Mouse (Mus musculus) T-helper 17 cell (primary cell): ENCODE measurements at regions not wholly inside any gene's neighbourhood (a gene's known extent, or its start where the extent isn't known, plus 50 kb on each side); places are given as distances from the start of the nearest gene placed in this dataset.

Experiments used
- in situ Hi-C, 2 experiments: fragments of 300-600 bp; cut with MboI, MseI; formaldehyde crosslinking; loops; 1 replicate in 1 of 2; 2 replicates in 1 of 2; pipeline ENCODE4 v1.15.1; 2025; ENCODE audit warnings: high pct_unique_total_duplicates in 2 of 2

DNA sequence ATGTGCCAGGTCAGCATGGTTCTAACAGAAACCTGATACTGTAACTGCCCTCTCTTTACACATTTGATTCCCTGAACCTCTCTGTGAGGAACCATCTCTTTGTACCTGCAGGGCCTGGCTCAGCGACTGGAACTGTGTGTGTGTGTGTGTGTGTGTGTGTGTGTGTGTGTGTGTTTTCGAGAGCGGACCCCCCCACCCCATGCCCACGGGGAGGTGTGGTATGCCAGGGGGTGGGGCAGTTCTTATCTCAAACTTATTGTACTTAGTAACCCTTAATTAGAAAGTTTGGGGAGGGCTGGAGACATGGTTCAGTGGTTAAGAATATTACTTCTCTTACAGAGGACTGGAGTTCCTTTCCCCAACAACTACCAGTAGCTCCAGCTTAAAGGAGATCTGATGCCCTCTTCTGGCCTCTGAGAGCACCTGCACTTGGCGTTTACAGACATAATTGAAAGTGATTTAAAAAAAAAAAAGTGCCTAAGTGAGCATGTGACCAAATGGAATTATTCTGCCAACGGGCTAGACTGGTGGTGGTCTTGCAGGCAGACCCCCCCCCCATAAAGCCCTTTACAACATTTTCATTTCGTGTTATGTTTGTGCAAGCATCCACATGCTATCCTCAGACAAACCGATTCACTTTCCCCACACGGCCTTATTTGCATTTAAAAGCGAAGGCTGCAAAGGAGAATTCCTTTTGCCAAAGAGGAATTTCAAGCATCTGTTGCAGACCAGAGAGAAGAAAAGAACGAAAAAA lies 77.7 kb upstream of the Med14 start:
- in situ Hi-C loops: no loop called here

DNA sequence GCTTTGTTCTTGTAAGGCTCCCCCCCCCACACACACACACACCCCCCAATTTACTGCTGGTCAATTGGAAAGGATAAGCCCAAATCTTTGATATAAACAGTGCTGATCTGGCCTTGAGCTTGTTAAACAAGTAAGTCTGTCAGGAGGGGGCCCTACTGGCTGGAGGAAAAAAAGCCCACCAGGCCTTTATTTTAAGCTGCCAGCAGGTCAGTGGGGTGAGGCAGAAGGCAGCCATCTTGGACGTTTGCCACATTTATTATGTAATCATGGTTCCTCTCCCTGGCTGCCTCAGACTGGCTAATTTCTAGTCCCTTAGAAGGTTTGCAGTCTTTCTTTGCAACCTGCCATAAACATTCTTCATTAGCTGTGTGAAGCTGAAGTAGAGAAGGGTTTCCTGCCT lies 75.9 kb upstream of the Med14 start:
- in situ Hi-C loops: no loop called here

DNA sequence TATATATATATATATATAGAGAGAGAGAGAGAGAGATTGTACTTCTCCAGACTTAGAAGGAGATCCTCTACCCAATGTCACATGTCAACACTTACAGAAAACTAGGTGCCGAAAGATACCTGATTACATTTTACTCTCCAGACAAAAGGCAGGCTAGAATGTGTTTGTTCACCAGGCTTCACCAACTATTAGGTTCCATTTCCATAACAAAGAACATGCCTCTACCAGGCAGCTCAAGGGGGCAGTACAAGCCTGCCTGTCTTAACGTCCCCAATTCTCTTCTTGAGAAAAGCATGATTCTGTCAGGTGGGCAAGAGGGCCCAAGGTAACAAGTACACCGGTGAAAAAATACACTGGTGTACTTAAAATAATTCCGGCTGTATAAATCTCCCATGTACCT lies 72.8 kb upstream of the Med14 start:
- in situ Hi-C loops: loop anchor here in 1 of 2 experiments (5.0 kb wide), 1 partner anchor 58 kb away; no protein-coding TSS in a partner anchor

DNA sequence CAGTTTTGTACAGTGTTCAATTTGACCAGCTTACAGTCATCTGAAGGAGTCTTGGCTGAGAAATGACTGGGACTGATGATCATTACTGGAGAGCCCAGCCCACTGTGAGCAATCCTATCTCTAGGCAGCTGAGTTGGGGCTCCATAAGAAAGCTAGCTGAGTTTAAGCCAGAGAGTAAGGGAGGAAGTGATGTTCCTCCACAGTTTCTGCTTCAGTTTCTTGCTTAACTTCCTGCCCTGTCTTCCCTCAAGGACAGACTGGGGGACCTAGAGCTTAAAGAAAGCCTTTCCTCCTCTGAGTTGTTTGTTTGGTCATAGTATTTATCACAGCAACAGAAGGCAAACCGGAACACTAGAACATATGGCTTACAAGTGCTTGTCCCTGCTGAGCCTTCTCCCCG lies 70.8 kb upstream of the Med14 start:
- in situ Hi-C loops: loop anchor here in 1 of 2 experiments (5.0 kb wide), 1 partner anchor 60 kb away; no protein-coding TSS in a partner anchor

DNA sequence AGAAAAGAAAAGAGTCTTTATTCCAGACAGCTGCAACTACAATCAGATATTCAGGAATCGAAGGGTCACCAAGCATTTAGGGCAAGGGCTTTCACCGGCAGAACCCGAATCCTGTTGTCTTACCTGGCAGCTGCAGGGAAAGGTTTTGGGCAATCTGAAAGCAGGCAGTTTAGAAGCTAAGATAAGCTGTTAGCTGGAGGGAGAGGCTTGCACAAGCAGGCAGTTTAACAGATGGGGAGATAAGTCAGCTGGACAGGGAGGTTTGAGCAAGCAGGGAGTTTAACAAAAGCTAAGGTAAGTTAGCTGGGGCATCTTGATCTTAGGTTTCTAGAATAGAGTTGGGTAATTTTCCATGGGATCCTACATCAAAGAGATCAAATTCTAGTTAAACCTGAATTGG lies 67.3 kb upstream of the Med14 start:
- in situ Hi-C loops: no loop called here

DNA sequence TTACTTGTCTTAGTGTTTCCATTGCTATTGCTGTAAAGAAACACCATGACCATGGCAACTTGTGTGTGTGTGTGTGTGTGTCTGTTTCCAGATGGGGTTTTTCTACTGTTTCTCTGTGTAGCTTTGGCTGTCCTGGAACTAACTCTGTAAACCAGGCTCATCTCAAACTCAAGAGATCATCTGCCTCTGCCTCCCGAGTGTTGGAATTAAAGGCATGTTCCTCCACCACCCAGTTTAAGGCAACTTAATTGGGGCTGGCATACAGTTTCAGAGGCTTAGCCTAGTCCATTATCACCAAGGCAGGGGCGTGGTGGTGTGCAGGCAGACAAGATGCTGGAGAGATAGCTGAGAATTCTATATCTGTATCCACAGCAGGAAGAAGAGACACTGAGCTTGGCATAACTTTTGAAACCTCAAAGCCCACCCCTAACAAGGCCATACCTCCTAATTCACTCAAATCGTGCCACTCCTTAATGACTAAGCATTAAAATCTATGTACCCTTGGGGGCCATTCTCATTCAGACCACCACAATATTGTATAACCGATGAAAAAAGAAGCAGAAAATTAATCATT lies 65.5 kb upstream of the Med14 start:
- in situ Hi-C loops: no loop called here

DNA sequence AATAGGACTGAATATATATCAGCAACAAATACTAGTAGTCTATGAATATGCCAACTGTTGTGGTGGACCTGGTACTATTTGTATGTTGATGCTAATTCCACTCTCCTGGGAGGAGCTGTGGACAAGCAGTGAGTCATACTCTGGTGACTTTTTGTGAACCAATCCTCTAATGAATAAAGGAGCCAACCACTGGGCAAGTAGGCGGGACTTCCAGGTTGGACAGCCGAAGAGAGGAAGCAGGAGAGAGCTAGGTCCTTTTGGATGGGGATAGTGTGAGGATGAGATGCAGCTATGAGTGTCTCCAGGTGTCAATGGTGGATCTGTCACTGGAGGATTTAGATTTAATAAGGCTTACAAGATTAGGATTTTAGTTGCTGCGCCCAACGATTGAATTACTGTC lies 64.8 kb upstream of the Med14 start:
- in situ Hi-C loops: no loop called here

DNA sequence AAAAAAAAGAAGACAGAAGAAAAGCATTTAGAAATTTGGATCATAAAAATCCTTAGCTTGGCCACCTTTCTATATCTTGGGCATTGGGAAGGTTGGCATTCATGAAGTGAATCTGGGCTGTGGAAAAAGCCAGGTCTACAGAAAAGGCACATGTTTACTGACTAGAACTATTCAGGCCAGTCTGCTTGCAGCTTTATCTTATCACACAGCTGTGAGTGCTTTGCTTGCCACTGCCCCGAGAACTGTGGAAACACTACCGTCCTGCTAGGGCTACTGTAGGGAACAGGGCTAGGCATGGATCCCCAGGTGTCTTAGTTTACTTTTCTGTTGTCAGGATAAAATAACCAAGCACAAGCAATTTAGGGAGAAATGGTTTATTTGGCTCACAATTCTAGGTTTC lies 63.4 kb upstream of the Med14 start:
- in situ Hi-C loops: no loop called here

DNA sequence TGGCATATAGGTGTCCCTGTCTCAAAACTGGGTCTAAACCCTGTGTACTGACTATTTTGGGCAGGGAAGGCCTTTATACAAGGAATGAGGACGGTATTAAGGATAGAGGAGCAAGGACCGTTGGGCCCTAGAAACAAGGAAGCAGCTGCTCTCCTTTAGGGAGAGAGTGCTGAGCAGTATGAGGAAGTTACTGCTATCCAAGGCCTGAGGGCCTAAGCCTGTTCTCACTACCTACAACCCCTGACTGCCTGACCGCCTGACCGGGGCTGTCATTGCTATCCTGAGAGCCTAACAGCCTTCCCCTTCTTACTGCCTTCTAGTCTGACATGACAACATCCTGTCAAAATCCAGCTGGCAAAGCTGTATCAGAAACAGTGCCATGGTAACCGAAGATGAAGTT lies 62.6 kb upstream of the Med14 start:
- in situ Hi-C loops: no loop called here

DNA sequence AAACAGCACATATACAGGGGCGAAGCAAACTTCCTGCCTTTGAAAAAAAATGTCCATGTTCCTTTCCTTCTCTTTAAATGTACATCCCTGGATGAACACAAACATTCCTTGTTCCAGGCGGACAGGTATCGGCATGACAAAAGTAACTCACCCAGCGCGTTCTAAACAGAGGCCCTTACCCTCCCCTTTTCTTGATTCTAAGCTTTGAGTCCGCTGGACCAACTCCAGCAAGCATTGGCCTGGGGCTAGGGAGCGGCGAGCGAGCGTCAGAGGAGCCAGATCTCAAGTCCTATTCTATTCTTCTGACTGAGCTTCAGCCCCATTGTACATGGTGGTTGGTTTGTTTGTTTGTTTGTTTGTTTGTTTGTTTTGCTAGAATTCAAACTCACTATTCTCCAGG lies 60.9 kb upstream of the Med14 start:
- in situ Hi-C loops: no loop called here

DNA sequence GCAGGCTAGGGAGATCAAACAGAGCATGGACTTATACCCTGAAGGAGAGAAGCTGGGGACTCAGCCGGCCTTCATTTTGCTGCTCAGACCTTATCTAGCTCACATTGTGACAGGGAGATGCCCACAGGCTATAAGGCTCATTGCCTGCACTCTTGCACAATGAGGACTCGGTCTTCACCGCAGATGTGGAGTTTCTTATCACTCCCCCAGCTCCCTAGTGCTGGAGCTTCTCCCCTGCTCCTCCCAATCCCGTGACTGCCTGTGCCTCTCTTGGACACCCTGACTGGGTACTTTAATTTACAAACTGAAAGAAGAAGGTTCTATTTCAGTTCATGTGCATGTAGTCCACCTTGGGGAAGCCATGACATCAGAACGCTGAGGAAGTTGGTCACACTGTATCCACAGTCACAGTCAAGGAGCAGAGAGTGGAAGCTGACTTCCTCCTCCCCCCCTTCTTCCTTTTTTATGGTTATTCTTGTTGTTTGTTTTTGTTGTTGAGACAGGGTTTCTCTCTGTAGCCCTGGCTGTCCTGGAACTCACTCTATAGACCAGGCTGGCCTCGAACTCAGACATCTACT lies 51.3 kb upstream of the Med14 start:
- in situ Hi-C loops: no loop called here
